Mouse (Mus musculus) limb, embryonic 11.5 days (tissue): ENCODE measurements around the gene Fzd5. TPM values are rescaled to one million over a fixed set of nuclear protein-coding genes. Genes with fewer than 3 reads are reported as not detected.

Experiments
- ATAC-seq: fragments of 200-750 bp; cut with Nextera tagmentation; 2 replicates; pipeline ENCODE4 v1.8.0; 2017; ENCODE audit warnings: low read depth; ENCODE audit not compliant: insufficient number of reproducible peaks, low FRiP score, low TSS enrichment
- DNase-seq: peaks from one replicate; pipeline ENCODE4 v3.0.0-alpha.2; 2015; ENCODE audit warnings: low spot score
- H3K27ac ChIP-seq: fragments of 300-500 bp; sonication (generic); replicated peaks from 2 replicates; pipeline ENCODE4 v1.5.1; 2014; ENCODE audit warnings: low read depth, mild to moderate bottlenecking, low read length
- H3K27me3 ChIP-seq: fragments of 300-500 bp; sonication (generic); 2 replicates; pipeline ENCODE4 v1.6.1; 2014; ENCODE audit warnings: mild to moderate bottlenecking, low read length, mixed read lengths; ENCODE audit not compliant: control insufficient read depth, insufficient read depth
- H3K36me3 ChIP-seq: fragments of 300-500 bp; sonication (generic); 2 replicates; pipeline ENCODE4 v1.6.1; 2014; ENCODE audit warnings: mild to moderate bottlenecking, low read length, moderate library complexity, mixed read lengths; ENCODE audit not compliant: control insufficient read depth, insufficient read depth
- H3K4me1 ChIP-seq: fragments of 300-500 bp; sonication (generic); 2 replicates; pipeline ENCODE4 v1.6.1; 2014; ENCODE audit warnings: low read length, mixed read lengths; ENCODE audit not compliant: control insufficient read depth, insufficient read depth
- H3K4me2 ChIP-seq: fragments of 300-500 bp; sonication (generic); 2 replicates; pipeline ENCODE4 v1.6.1; 2014; ENCODE audit warnings: low read depth, mild to moderate bottlenecking, moderate library complexity; ENCODE audit not compliant: severe bottlenecking
- H3K4me3 ChIP-seq: fragments of 300-500 bp; sonication (generic); 2 replicates; pipeline ENCODE4 v1.5.1; 2014; ENCODE audit warnings: low read depth, low read length
- H3K9ac ChIP-seq: fragments of 300-500 bp; sonication (generic); 2 replicates; pipeline ENCODE4 v1.6.1; 2014; ENCODE audit warnings: mild to moderate bottlenecking, low read length
- H3K9me3 ChIP-seq: fragments of 300-500 bp; sonication (generic); 2 replicates; pipeline ENCODE4 v1.6.1; 2016; ENCODE audit warnings: low read length; ENCODE audit not compliant: control insufficient read depth
- WGBS: fragments of 180-500 bp; shearing (Covaris S2); extraction: QIAGEN DNeasy Blood & Tissue Kit; methylation state at CpG from one replicate; pipeline ENCODE4 v1.1.7; 2014; 5-methylcytosine and 5-hydroxymethylcytosine counted together
- polyA plus RNA-seq: library from polyadenylated mRNA; unstranded; fragments of >200 nt; fragmentation: Nextera tagmentation; extraction: Ambion mirVana; gene quantifications from 2 replicates; pipeline ENCODE4 v1.2.1, GENCODE M21; 2014

The Fzd5 gene
- polyA plus RNA-seq, 1 experiment from 2014 or later, result 0.73 TPM

GRCm38 (mm10) chr1:64755971-64756639 is 18.6 kb upstream of the Fzd5 start:
- 75% methylated on average over 7 of the region's 7 CpGs for WGBS
- H3K9me3 ChIP-seq, result no peaks in the 10 kb centered on the region
- H3K4me1 ChIP-seq, result no peaks in the 10 kb centered on the region
- no peak overlapping the region for H3K27ac ChIP-seq
- H3K27me3 ChIP-seq, result no peaks in the 10 kb centered on the region
- ATAC-seq, result no peak
- DNase-seq, result no peak
- no peak overlapping the region for H3K4me2 ChIP-seq
- H3K9ac ChIP-seq, result no peak overlapping the region
- no peaks in the 10 kb centered on the region for H3K36me3 ChIP-seq
- no peak overlapping the region for H3K4me3 ChIP-seq

DNA sequence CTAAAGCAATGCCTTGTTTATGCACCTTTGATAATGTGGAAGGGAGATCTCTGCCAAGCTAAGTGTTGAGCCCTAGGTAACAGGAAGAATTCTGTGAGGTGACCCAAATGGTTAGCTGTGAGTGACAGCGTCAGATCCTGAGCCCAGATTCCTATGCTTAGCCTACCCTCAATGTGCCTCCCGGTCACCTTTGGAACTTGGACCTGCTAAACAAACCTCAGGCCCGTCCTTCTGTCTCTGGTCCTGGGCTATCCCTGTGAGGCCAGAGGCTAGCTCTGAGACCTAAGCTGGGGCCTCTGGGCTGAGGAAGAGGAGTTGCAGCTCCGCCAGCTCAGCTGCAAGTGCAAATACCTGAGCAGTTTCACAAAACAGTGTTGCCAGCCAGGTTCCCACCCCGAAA is 17.1 kb upstream of the Fzd5 start:
- 87% methylated on average over 5 of the region's 5 CpGs for WGBS
- no peak overlapping the region for H3K27ac ChIP-seq
- DNase-seq, result no peak

GRCm38 (mm10) chr1:64753668-64754067 is 16.1 kb upstream of the Fzd5 start:
- no peak overlapping the region for H3K4me2 ChIP-seq
- H3K27ac ChIP-seq, result no peak overlapping the region
- WGBS, result 76% methylated on average over 7 of the region's 7 CpGs
- H3K36me3 ChIP-seq, result no peaks in the 10 kb centered on the region
- H3K4me3 ChIP-seq, result no peak overlapping the region
- no peak for DNase-seq
- no peaks in the 10 kb centered on the region for H3K9me3 ChIP-seq
- H3K9ac ChIP-seq, result no peak overlapping the region
- H3K27me3 ChIP-seq, result no peaks in the 10 kb centered on the region
- H3K4me1 ChIP-seq, result no peaks in the 10 kb centered on the region
- ATAC-seq, result no peak

More for the DNA sequence above, 17.1 kb upstream of the Fzd5 start:
- Histone ChIP-seq H3K27me3 (no peaks in the 10 kb centered on the region), H3K4me1 (no peaks in the 10 kb centered on the region), H3K9me3 (no peaks in the 10 kb centered on the region), H3K36me3 (no peaks in the 10 kb centered on the region), H3K4me2 (no peak overlapping the region), H3K4me3 (no peak overlapping the region), H3K9ac (no peak overlapping the region)
- ATAC-seq, result no peak

- no peak overlapping the region for H3K9ac ChIP-seq
- H3K4me2 ChIP-seq, result no peak overlapping the region
- WGBS, result 91% methylated on average over 8 of the region's 8 CpGs
- ATAC-seq, result no peak
- no peaks in the 10 kb centered on the region for H3K9me3 ChIP-seq
- no peaks in the 10 kb centered on the region for H3K27me3 ChIP-seq
- DNase-seq, result no peak
- no peak overlapping the region for H3K4me3 ChIP-seq
- H3K27ac ChIP-seq, result no peak overlapping the region
- no peaks in the 10 kb centered on the region for H3K36me3 ChIP-seq
- H3K4me1 ChIP-seq, result no peaks in the 10 kb centered on the region
Measured at GRCm38 (mm10) chr1:64753109-64753508, 15.6 kb upstream of the Fzd5 start.

- Histone ChIP-seq H3K27ac (no peak overlapping the region), H3K4me3 (no peak overlapping the region), H3K27me3 (no peaks in the 10 kb centered on the region), H3K4me1 (no peaks in the 10 kb centered on the region), H3K4me2 (no peak overlapping the region), H3K9me3 (no peaks in the 10 kb centered on the region), H3K9ac (no peak overlapping the region), H3K36me3 (no peaks in the 10 kb centered on the region)
- DNase-seq, result no peak
- no peak for ATAC-seq
Measured at GRCm38 (mm10) chr1:64744616-64745015, 7.1 kb upstream of the Fzd5 start.

DNA sequence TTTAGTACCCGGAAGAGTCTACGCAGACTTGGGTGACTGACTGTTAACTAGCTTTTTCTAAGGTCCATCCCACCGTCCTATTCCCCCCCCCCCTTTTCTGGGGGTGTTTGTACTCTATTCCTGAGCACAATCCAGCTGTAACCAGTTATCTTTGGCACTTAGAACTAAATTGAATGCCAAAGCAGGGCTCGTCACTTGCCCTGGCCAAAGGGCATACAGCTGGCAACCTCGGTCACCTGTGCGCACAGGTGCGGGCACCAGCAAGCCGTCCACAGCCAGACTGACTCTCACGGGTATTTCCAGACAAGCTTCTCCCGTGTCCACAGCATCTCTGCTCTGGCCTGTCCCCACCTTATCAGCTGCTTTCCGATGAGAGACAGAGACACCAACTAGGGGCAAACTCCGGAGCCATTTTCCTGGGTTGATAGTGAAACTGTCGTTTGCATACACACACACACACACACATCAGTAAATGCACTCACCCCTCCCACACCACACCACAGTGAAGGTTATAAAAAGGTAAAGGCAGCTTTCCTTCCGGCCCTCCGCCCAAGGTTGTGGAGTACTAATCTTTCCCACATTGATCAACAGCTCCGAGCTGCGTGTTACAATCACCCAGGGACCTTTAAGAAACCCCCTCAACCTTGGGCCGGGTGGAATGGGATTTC is 5.3 kb upstream of the Fzd5 start:
- H3K4me1 ChIP-seq, result peaks cover 8% of the 10 kb centered on the region; the same call in 1 of the 2 replicates
- no peak overlapping the region for H3K9ac ChIP-seq
- 84% methylated on average over 18 of the region's 18 CpGs for WGBS
- no peak overlapping the region for H3K4me2 ChIP-seq
- H3K27me3 ChIP-seq, result no peaks in the 10 kb centered on the region
- no peak for ATAC-seq
- H3K9me3 ChIP-seq, result no peaks in the 10 kb centered on the region
- no peak for DNase-seq
- no peaks in the 10 kb centered on the region for H3K36me3 ChIP-seq
- no peak overlapping the region for H3K27ac ChIP-seq
- no peak overlapping the region for H3K4me3 ChIP-seq

DNA sequence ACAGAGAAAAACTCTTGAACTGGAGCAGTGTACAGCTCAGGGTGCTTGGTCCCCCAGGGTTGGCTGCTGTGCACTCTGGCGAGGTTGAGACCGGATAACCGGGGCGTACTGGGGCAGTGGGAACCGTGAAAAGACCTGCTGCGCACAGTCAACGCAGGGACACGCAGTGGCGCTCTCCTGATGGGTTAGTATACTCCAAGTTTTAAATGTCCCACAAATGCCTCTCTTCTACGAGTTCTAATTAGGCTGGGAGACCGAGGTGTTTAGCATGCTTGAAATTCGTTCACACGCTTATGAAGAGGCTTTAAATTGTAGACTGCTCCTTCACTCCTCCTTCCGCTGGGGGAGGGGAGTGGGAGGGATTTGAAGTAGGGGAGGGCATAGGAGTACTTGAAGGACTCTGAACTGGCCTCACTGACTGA is 1.1 kb upstream of the Fzd5 start:
- H3K27me3 ChIP-seq, result peaks cover 32% of the 10 kb centered on the region
- H3K4me1 ChIP-seq, result peaks cover 19% of the 10 kb centered on the region
- peak; percentile 52 for DNase-seq
- no peaks in the 10 kb centered on the region for H3K9me3 ChIP-seq
- no peaks in the 10 kb centered on the region for H3K36me3 ChIP-seq
- no peak overlapping the region for H3K27ac ChIP-seq
- ATAC-seq, result no peak
- WGBS, result under 1% methylated on average over 14 of the region's 14 CpGs
- H3K4me2 ChIP-seq, result peak overlapping the region; percentile 92
- H3K9ac ChIP-seq, result peak overlapping the region; percentile 18; the same call in 1 of the 2 replicates
- peak overlapping the region; percentile 60 for H3K4me3 ChIP-seq

DNA sequence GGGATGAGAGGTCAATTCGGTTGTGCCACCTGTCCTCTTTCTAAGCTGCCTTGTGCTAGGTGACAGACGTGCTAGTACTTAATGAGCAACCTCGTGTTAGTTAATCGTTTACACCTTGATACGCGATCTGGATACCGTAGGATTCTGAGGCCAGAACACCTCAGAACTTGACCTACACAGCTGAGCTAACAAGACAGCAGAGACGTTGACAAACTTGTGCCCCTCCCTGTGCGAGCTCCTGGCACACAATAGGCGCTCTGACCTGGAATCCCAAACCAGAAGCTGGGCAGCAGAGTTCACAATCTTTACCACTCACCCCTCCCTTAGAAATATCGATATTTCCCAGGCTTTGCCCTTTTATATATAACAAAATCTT is 617 bp upstream of the Fzd5 start:
- no peaks in the 10 kb centered on the region for H3K9me3 ChIP-seq
- whole genome bisulfite sequencing, result under 1% methylated on average over 11 of the region's 11 CpGs
- H3K9ac ChIP-seq, result peak overlapping the region; percentile 40; the same call in 1 of the 2 replicates
- H3K4me2 ChIP-seq, result peak overlapping the region; percentile 92
- no peak for DNase-seq
- H3K27ac ChIP-seq, result no peak overlapping the region
- H3K4me1 ChIP-seq, result peaks cover 19% of the 10 kb centered on the region
- ATAC-seq, result no peak
- peak overlapping the region; percentile 60 for H3K4me3 ChIP-seq
- H3K36me3 ChIP-seq, result no peaks in the 10 kb centered on the region
- peaks cover 37% of the 10 kb centered on the region for H3K27me3 ChIP-seq
